Mouse (Mus musculus): Measurements from ENCODE around the gene Ms4a18. TPM values are rescaled to one million over a fixed set of nuclear protein-coding genes. Genes with fewer than 3 reads are reported as not detected.

Gene Ms4a18
- polyA plus RNA-seq, 1 experiment from 2014 or later = not detected

DNA sequence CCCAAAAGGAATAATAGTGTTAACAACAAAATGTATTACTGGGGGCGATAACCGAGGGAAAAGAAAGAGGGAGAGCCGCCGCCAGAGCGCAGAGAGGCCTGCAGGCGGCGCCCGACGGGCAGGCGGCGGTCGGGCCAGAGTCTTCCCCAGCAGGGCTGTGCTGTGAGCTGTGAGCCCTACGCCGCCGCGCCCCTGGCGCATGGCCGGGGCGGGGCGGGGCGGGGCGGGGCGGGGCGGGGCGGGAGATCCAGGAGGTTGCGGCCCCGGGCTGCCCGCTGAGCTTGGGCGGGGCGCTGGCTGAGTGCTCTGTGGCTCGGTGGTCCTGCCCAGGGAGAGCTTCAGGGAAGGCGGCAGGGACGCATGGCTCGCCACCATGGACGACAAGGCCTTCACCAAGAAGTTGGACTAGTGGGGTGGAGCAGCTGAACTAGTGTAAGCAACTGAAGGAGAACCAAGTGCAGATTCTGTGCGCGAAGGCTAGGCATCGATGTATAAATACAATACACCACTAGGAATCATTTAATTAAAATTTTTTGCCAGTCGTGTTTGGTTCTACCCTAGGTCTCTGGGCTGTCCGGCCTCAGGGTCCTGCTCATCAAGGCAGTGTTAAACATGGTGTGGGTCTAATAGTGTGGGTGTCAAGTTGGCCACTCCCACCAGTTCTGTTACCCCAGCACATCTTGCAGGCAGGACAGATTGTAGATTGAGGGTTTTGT is 27.3 kb upstream of the Ms4a18 start:
- Histone ChIP-seq H3K27me3 (no peaks in the 10 kb centered on the region), H3K4me3 (replicated peaks) (peak overlapping the region; percentile 34), H3K4me1 (replicated peaks) (no peaks in the 10 kb centered on the region; the same call in 1 of the 2 replicates), H3K27ac (no peak overlapping the region), H3K9me3 (no peaks in the 10 kb centered on the region), H3K9ac (replicated peaks) (peak overlapping the region; percentile 31; the same call in 1 of the 2 replicates), H3K4me2 (peak overlapping the region; percentile 62), H3K36me3 (no peaks in the 10 kb centered on the region)
- peak; percentile 99 for ATAC-seq (ENCODE audit: insufficient number of reproducible peaks, insufficient read depth, low FRiP score, low TSS enrichment, low read depth)
- WGBS = 10% methylated on average over 22 of the region's 40 CpGs

DNA sequence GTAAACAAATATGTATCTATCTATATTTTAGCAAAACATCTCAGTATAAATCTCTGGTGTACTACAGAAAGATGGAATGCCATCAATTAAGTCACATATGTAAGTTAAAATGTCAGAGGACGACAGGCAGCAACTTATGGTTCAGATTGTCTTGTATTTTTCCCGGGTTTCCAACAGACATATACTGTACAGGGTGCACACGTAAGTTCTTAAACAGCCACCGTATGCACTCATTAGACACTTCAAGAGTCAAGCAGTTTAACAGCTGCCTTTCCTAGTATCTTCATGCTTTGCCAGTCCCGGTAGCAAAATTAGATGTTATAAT is 26.8 kb upstream of the Ms4a18 start:
- no peaks in the 10 kb centered on the region for H3K9me3 ChIP-seq
- H3K27me3 ChIP-seq = no peaks in the 10 kb centered on the region
- peak overlapping the region; percentile 34 for H3K4me3 ChIP-seq (replicated peaks)
- H3K27ac ChIP-seq = no peak overlapping the region
- 30% methylated on average over 5 of the region's 5 CpGs for WGBS
- ATAC-seq (ENCODE audit: insufficient number of reproducible peaks, insufficient read depth, low FRiP score, low TSS enrichment, low read depth) = peak; percentile 60
- no peaks in the 10 kb centered on the region; the same call in 1 of the 2 replicates for H3K4me1 ChIP-seq (replicated peaks)
- H3K9ac ChIP-seq (replicated peaks) = 0 out of 2 replicates have a peak overlapping the region, but pooled peaks have one; percentile 31
- H3K36me3 ChIP-seq = no peaks in the 10 kb centered on the region
- peak overlapping the region; percentile 62 for H3K4me2 ChIP-seq

DNA sequence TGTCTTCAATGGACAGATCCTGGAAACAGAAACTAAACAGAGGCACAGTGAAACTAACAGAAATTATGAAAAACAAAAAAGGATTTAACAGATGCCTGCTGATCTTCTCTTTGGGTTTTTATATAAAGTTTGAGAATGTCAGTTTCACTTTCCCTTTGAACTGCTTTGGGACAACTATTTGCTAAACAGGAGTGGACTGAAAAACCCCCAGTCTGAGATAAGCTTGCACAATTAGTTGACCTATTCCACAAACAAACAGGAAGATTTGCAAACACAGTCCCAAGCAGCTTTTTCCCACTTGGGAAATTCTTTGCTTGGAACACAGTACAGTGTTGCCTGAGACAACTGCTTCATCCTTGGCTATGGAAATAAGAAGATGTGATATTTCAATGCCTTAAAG is 19.7 kb upstream of the Ms4a18 start:
- Histone ChIP-seq H3K4me3 (replicated peaks) (no peak overlapping the region), H3K4me1 (replicated peaks) (no peaks in the 10 kb centered on the region), H3K9me3 (0 out of 2 replicates have a peak, but pooled peaks cover 3% of the 10 kb centered on the region), H3K36me3 (no peaks in the 10 kb centered on the region), H3K4me2 (no peak overlapping the region), H3K27ac (no peak overlapping the region), H3K9ac (replicated peaks) (no peak overlapping the region), H3K27me3 (no peaks in the 10 kb centered on the region)
- ATAC-seq (ENCODE audit: insufficient number of reproducible peaks, insufficient read depth, low FRiP score, low TSS enrichment, low read depth) = no peak

DNA sequence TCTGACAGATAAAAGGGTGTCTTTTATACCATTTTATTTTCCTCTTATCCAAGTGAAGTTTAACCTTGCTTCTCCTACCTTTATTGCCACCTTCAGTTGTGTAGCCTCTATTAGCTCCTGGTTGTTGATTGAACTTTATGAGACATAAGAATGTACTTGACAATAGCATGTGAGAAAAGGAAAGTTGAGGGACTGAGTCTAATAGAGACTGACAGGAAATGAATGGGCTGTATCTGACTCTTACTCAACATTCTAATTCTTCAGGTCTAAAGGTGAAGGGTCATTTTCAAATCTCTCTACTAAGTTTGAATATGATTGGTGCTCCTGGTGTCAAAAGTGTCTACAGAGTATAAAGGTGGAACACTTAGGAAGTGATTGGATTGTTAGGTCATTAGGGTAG is 4.6 kb upstream of the Ms4a18 start:
- Histone ChIP-seq H3K27ac (no peak overlapping the region), H3K4me1 (replicated peaks) (no peaks in the 10 kb centered on the region), H3K36me3 (no peaks in the 10 kb centered on the region), H3K9me3 (no peaks in the 10 kb centered on the region), H3K4me2 (no peak overlapping the region), H3K9ac (replicated peaks) (no peak overlapping the region), H3K27me3 (0 out of 2 replicates have a peak, but pooled peaks cover 5% of the 10 kb centered on the region), H3K4me3 (replicated peaks) (no peak overlapping the region)
- no peak for ATAC-seq (ENCODE audit: insufficient number of reproducible peaks, insufficient read depth, low FRiP score, low TSS enrichment, low read depth)

DNA sequence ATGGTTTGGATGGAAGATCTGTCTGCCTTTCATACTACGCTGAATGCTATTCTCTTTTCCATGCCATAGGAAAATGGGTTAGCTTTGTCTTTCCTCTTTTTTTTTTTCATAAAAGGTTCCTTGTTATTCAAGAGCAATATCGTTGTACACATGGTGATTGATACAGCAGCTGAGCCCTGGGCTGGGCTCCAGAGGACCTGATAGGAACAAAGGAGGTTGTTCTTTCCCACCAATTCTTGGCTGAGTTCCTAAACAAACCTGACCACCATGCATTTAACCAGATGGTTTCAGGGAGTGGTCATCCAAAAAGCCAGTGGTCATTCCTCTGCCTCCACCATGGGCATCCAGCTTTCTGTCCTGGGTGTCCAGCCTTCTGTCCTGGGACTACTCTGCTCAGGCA is 580 bp downstream of the Ms4a18 start:
- Histone ChIP-seq H3K27me3 (0 out of 2 replicates have a peak, but pooled peaks cover 5% of the 10 kb centered on the region), H3K4me2 (no peak overlapping the region), H3K4me1 (replicated peaks) (no peaks in the 10 kb centered on the region), H3K36me3 (no peaks in the 10 kb centered on the region), H3K27ac (no peak overlapping the region), H3K9ac (replicated peaks) (no peak overlapping the region), H3K9me3 (no peaks in the 10 kb centered on the region), H3K4me3 (replicated peaks) (no peak overlapping the region)
- no peak for ATAC-seq (ENCODE audit: insufficient number of reproducible peaks, insufficient read depth, low FRiP score, low TSS enrichment, low read depth)
- whole genome bisulfite sequencing = 93% methylated on average over 2 of the region's 2 CpGs

DNA sequence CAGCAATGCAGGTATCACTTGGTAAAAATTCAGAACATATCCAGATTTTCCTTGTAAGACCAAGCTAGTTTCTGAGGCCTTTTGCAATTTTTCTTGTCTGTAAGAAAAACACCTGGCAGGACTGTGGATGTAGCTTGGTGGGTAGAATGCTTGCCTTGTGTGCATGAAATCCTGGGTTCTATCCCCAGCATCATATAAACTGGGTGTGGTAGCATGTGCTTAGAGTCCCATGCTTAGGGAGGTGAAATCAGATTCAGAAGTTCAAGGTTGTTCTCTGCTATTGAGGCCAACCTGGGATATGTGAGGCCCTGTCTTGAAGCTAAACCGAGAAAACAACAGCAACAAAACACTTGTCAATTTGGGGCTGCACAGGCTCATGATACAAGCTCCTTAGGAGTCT is 1.8 kb downstream of the Ms4a18 start:
- WGBS = 71% methylated on average over 1 of the region's 1 CpGs
- no peaks in the 10 kb centered on the region for H3K27me3 ChIP-seq
- no peak for ATAC-seq (ENCODE audit: insufficient number of reproducible peaks, insufficient read depth, low FRiP score, low TSS enrichment, low read depth)
- H3K36me3 ChIP-seq = no peaks in the 10 kb centered on the region
- no peaks in the 10 kb centered on the region for H3K9me3 ChIP-seq
- no peak overlapping the region for H3K4me2 ChIP-seq
- no peaks in the 10 kb centered on the region for H3K4me1 ChIP-seq (replicated peaks)
- no peak overlapping the region for H3K27ac ChIP-seq
- no peak overlapping the region for H3K9ac ChIP-seq (replicated peaks)
- H3K4me3 ChIP-seq (replicated peaks) = no peak overlapping the region

DNA sequence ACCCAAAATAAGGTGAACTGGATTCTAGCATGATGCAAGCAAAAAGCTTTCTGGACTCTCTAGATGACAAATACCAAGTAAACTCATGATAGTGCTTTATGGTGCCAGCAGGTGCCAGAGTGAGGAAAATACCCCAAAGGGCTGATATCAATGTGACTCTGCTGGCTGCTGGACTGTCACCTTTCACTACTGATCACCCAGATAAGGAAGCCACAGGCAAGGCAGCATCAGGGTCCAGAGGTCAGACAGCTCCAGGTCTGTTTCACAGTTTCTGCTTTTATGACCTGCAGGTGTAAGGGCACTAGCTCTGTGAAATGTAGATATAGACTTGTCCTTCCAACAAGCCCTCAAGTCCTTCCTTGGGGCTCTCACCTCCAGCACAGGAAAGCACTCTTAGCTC is 2.4 kb downstream of the Ms4a18 start:
- no peaks in the 10 kb centered on the region for H3K27me3 ChIP-seq
- no peaks in the 10 kb centered on the region for H3K4me1 ChIP-seq (replicated peaks)
- no peak overlapping the region for H3K4me2 ChIP-seq
- ATAC-seq (ENCODE audit: insufficient number of reproducible peaks, insufficient read depth, low FRiP score, low TSS enrichment, low read depth) = no peak
- no peak overlapping the region for H3K4me3 ChIP-seq (replicated peaks)
- no peak overlapping the region for H3K9ac ChIP-seq (replicated peaks)
- no peak overlapping the region for H3K27ac ChIP-seq
- no peaks in the 10 kb centered on the region for H3K9me3 ChIP-seq
- no peaks in the 10 kb centered on the region for H3K36me3 ChIP-seq

DNA sequence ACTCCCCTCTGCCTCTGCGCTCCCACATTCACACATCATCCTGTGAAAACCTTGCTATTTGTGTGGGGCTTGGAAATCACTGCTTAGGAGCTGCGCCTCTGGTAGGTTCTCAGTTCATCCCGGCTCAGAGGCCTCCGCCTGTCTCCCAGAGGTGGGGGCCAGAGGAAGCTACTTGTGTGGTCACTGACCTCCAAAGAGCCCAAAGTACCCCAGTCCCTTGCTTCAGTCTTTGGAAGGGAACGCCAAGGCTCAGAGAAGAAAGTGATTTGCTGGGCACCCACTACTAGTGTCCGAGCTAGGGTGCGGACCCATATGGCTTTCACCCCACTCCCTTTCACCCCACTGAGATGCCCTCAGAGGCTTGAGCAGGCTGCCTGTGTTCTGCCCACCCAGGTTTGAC is 24.7 kb downstream of the Ms4a18 start, which contains the start of gene Ms4a15:
TSS of gene Ms4a15 (minus strand) at position 101 of the 400 bp plus-strand sequence.
- H3K36me3 ChIP-seq = no peaks in the 10 kb centered on the region
- H3K4me2 ChIP-seq = no peak within 1 kb of the TSS
- H3K27me3 ChIP-seq = no peaks in the 10 kb centered on the region
- WGBS = 88% methylated on average over 7 of the region's 7 CpGs
- no peak for ATAC-seq (ENCODE audit: insufficient number of reproducible peaks, insufficient read depth, low FRiP score, low TSS enrichment, low read depth)
- no peak within 1 kb of the TSS for H3K27ac ChIP-seq
- H3K9ac ChIP-seq (replicated peaks) = no peak within 1 kb of the TSS
- no peaks in the 10 kb centered on the region for H3K9me3 ChIP-seq
- H3K4me3 ChIP-seq (replicated peaks) = no peak within 1 kb of the TSS
- H3K4me1 ChIP-seq (replicated peaks) = no peaks in the 10 kb centered on the region

DNA sequence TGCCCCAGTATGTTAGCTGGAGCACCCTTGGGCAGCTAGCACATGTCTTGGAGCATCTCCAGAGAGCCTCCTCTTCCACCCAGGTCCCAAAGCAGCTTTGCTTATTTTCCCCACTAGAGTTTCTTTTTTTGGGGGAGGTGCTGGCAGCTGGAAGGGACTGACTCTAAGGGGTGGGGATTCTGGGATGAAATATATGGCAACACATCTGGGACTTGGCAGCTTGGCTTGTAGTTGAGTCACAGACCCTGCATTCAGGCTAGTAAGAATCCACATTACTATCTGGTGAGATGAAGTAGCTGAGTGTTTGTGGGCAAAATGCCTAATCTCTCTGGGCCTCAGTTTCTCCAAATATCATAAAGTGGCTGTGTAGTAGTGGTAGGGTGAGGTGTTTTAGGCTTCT is 25.9 kb downstream of the Ms4a18 start:
- no peak overlapping the region for H3K9ac ChIP-seq (replicated peaks)
- no peaks in the 10 kb centered on the region for H3K27me3 ChIP-seq
- H3K4me3 ChIP-seq (replicated peaks) = no peak overlapping the region
- no peaks in the 10 kb centered on the region for H3K36me3 ChIP-seq
- H3K4me2 ChIP-seq = no peak overlapping the region
- no peaks in the 10 kb centered on the region for H3K9me3 ChIP-seq
- H3K27ac ChIP-seq = no peak overlapping the region
- ATAC-seq (ENCODE audit: insufficient number of reproducible peaks, insufficient read depth, low FRiP score, low TSS enrichment, low read depth) = no peak
- no peaks in the 10 kb centered on the region for H3K4me1 ChIP-seq (replicated peaks)

DNA sequence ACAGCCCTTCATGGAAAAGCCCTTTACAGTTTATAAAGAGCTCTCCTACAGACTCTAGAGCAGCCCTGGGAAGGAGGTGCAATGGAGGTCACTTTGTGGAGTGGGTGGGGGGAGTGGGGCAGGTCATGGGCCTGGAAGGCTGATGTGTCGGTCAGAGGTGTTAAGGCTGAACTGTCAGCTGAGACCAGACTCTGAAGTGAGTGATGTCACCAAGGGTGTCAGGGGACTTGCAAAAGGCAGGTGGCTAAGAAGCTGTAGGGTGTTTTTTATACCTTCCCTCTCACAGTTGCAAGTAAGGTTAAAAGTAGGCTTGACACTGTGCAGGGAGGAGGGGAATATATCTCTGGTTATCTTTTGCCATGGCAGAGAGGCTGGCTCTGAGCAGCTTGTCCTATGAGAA is 27.1 kb downstream of the Ms4a18 start:
- Histone ChIP-seq H3K9me3 (no peaks in the 10 kb centered on the region), H3K4me3 (replicated peaks) (no peak overlapping the region), H3K36me3 (no peaks in the 10 kb centered on the region), H3K27me3 (no peaks in the 10 kb centered on the region), H3K4me1 (replicated peaks) (no peaks in the 10 kb centered on the region), H3K27ac (no peak overlapping the region), H3K9ac (replicated peaks) (no peak overlapping the region), H3K4me2 (no peak overlapping the region)
- no peak for ATAC-seq (ENCODE audit: insufficient number of reproducible peaks, insufficient read depth, low FRiP score, low TSS enrichment, low read depth)
- WGBS = 22% methylated on average over 1 of the region's 1 CpGs

DNA sequence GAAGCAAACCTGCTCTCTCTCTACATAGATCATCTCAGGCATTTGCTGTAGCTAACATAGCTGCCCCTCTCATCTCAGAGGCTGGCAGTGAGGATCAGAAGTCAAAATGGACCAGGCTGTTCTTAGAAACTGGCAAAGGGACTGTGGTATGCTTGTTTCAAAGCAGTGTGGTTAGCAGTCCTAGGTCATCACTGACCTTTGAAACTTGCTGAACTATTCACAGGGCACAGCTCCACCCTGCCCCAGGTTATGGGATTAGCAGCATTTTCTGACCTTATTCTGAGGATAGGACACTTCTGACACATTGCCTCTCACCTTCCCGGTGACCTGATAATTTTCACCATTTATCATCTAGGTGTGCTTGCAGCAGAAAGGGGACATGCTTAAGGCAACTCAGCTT is 29.3 kb downstream of the Ms4a18 start:
- H3K4me1 ChIP-seq (replicated peaks) = no peaks in the 10 kb centered on the region
- no peak overlapping the region for H3K27ac ChIP-seq
- WGBS = 82% methylated on average over 1 of the region's 1 CpGs
- no peaks in the 10 kb centered on the region for H3K36me3 ChIP-seq
- ATAC-seq (ENCODE audit: insufficient number of reproducible peaks, insufficient read depth, low FRiP score, low TSS enrichment, low read depth) = no peak
- H3K27me3 ChIP-seq = no peaks in the 10 kb centered on the region
- H3K9me3 ChIP-seq = no peaks in the 10 kb centered on the region
- H3K4me3 ChIP-seq (replicated peaks) = no peak overlapping the region
- H3K9ac ChIP-seq (replicated peaks) = no peak overlapping the region
- no peak overlapping the region for H3K4me2 ChIP-seq

DNA sequence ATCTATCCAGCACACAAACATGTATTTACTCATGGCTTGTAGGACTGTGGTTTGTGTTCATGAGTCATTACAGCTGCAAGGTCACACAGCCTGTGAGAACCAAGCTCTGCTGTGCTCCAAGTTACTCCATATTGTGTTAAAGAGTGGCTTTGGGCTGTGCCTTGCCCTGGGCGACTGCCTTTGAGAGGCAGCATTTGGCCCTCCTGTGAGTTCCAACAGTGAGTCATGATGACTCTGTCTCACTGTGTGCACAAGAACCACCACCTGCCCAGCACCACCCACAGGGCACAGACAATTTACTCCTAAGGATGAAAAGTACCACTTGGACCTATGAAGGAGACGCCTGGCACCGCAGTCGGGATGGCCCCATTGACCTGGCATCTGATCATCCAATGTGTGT is 31.9 kb downstream of the Ms4a18 start:
- no peak overlapping the region for H3K4me3 ChIP-seq (replicated peaks)
- H3K9ac ChIP-seq (replicated peaks) = no peak overlapping the region
- H3K27ac ChIP-seq = no peak overlapping the region
- H3K27me3 ChIP-seq = no peaks in the 10 kb centered on the region
- H3K36me3 ChIP-seq = no peaks in the 10 kb centered on the region
- peaks cover 3% of the 10 kb centered on the region; the same call in 1 of the 2 replicates for H3K4me1 ChIP-seq (replicated peaks)
- no peak for ATAC-seq (ENCODE audit: insufficient number of reproducible peaks, insufficient read depth, low FRiP score, low TSS enrichment, low read depth)
- H3K4me2 ChIP-seq = no peak overlapping the region
- H3K9me3 ChIP-seq = no peaks in the 10 kb centered on the region
- 90% methylated on average over 4 of the region's 4 CpGs for WGBS
